Mouse (Mus musculus) brain, embryonic 14.5 days (tissue): Measurements from ENCODE around the gene Gm20517.
"Not testable (repeated sequence)": the region's sequence is repeated elsewhere in the genome, so short reads cannot be mapped to it uniquely, and the experiment has no call there.

ENCODE experiments used
- CTCF ChIP-seq: fragments of 200-500 bp; IDR thresholded peaks from 2 replicates; pipeline ENCODE4 v1.5.1; 2012; ENCODE audit warnings: inconsistent platforms, mild to moderate bottlenecking, moderate library complexity, borderline replicate concordance; ENCODE audit not compliant: insufficient read depth, insufficient read length; ENCODE audit errors: extremely low read depth
- POLR2A ChIP-seq: fragments of 200-500 bp; IDR thresholded peaks from 2 replicates; pipeline ENCODE4 v1.6.1; 2012; ENCODE audit warnings: mild to moderate bottlenecking, inconsistent platforms, borderline replicate concordance; ENCODE audit not compliant: poor library complexity, insufficient read depth, insufficient read length, severe bottlenecking; ENCODE audit errors: extremely low read depth

GRCm38 (mm10) chr17:47624572-47624971 is 13.2 kb downstream of the Gm20517 start:
- TF ChIP-seq POLR2A, CTCF: not testable (repeated sequence)
